Mouse (Mus musculus) A20 (cell line): ENCODE measurements at regions not wholly inside any gene's neighbourhood (a gene's known extent, or its start where the extent isn't known, plus 50 kb on each side); places are given as distances from the start of the nearest gene placed in this dataset.

ENCODE experiments used
- DNase-seq: peaks from one replicate; pipeline ENCODE4 v3.0.0-alpha.2; 2011; ENCODE audit warnings: low read depth, low spot score

DNA sequence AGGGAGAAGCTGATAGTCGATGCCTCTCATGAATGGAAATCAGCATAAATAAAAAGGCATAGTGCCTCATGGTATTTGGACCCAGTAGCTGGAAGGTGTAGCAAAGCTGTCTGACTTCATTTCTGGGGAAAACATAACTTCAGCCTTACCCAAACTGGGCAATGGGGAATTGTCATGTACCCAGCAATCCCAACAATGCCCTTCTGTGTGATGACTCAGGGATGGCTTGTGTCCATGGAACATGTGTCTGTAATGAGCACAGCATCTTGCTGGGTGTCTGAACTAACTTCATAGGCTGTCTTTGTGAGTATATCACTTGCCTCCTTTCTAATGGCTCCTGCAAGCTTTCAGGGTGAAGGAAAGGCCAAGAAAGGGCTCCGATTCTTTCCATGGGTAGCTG lies 140.3 kb downstream of the Bod1 start:
- DNase-seq = no peak

DNA sequence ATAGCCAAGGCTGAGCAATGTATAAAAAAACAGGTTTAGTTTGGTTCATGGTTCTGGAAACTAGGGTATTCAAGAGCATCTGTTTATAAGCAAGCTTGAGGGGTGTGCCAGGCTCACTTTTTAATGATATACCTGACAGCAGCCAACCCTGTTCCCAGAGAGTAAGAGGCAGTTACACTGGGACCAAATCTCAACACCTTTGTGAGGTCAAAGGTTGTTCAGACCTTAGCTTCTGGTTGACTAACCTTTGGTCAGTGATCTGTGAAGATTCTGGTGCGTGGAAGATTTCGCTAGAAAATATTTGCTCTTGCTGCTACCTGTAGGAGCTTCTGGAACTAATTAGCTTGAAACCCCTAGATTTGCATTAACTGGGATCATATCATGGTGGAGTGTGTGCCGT lies 140.8 kb downstream of the Bod1 start:
- DNase-seq = no peak

DNA sequence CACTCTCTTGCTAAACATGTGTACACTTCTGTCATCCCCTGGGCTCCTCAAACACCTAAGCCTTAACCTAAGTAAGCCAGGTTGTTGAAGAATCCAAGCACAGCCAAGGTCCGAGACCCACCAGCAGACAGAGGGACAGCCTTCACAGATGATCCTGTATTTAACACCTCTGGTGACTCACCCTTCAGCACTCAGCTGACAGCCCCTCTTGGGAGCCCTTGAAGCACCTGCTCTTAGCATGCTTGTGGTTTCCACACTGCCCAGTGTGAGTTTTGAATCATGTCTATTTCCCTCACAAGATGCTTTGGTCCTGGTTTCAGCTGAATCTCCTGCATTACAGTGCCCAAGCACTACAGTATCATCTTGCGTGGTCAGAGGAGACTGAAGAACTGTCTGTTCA lies 142.0 kb downstream of the Bod1 start:
- DNase-seq = no peak

DNA sequence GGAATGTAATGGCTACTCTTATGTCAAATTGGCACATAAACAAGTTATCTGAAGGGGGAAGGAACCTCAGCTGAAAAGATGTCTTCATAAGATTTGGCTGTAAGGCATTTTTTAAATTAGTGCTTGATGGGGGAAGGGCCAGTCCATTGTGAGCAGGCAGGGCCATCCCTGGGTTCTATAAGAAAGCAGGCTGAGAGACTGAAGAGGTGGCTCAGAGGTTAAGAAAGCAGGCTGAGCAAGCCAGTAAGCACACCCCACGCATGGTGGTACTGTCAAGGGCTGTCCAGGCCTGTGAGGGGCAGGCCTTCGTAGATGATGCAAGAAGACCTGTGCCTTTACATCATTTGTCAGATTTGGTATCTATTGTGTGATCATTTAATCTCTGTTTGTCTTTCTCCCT lies 147.0 kb downstream of the Bod1 start:
- DNase-seq = no peak

DNA sequence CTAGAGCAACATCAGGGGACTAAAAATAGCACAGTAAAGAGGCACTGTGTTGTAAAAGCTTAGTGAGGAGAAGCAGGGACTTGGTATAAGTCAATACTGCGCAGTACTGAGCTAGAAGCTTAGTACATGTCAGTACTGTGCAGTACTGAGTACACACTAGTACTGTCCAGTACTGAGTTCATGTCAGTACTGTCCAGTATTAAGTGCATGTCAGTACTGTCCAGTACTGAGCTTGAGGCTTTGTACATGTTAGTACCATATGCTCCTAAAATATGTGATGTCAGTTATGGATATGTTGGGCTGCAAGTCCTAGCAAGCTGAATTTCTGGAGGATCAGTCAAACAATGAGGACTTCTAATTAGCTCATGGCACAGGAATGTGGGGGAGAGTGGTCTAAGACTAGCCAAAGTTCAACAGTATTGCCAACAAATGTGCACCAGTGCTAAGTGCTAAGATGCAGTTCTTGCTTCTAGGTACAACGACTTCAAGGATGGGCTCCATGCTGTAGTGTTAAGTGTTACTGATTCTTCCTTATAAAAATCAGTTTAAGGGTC lies 147.5 kb downstream of the Bod1 start:
- DNase-seq = no peak

DNA sequence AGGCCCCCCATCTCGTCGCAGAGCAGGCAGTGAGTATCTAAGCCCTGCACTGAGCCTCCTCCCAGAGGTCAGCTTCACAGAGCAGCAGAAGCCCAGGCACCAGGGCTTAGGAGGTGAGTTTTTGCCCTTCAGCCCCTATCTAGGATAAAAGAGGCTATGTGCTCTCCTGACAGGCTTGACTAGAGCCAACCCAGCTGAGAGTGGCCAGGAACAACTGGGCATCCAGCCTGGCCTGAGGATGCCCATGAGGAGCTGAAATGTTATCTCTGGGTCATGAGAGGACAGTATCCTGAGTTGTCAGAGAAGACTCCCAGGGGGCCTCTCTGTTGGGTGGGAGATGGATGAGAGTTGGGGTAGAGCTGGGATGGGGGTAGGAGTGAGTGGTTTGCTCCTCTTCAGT lies 149.6 kb downstream of the Bod1 start:
- no peak for DNase-seq

DNA sequence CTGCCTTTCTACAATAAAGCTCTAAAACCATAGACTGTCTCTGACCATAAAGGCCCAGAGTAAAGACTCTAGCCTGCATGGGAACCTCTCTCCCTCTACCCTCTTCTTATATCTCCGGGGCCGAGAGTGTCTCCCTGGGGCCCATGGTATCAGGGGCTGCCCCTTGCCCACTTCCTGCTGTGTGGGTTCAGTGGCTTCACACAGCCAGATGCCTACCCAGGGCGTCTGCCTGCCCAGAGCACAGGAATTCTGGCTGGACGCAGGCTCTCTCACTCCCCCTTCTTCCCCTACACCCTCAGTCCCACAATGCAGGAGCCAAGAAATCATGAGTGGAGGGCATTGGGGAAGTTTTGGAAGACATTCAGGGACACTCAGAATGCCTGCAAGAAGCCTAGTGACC lies 150.8 kb downstream of the Bod1 start:
- DNase-seq = no peak

DNA sequence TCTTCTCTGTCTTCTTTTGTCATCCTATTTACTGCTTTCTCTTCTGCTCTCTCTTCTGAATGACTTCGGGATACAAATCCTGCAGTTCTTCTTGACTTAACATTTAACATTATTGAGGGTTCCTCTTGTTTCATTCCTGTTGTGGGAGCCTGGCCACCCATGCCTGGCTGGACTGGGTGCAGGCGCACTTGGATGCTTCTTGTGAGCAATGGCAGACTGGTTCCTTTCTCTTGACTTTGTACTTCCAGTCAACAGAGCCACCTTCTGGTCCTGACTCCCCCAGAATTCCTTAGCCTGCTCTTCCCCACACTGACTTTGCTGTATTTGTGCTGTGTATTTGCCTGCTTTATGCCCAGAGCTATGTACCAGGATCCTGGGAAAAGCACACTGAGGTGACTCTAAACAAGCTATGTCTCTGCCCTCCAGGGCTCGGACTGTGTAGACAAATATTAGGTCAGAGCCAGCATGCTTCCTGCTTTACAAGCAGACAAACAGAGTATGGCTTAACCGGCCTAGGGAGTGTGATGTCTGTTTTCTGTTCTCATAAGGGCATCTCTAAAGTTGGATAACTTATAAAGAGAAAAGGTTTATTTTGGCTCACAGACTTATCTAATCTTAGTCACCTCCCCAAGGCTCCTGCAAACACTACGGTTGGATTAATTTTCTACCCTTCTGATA lies 133.5 kb upstream of the Stc2 start:
- DNase-seq = no peak

DNA sequence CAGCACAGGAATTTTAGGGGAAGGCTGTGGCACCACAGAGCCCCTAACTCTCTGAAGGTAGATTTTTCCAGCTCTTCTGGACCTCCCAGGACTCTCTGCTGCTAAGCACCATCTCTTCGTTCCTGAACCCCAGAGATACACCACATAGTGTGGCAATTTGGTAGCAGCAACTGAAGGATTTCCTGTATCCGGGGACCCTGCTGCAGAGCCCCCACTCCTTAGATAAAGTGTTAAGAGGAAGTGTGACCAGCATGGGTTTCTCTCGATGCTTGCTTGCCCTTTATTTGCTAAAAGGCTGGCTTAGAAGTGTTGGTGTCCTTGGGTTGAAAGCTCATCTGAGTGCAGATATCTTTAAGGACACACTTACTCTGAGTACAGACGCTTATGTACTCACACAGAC lies 115.6 kb upstream of the Stc2 start:
- DNase-seq = no peak

DNA sequence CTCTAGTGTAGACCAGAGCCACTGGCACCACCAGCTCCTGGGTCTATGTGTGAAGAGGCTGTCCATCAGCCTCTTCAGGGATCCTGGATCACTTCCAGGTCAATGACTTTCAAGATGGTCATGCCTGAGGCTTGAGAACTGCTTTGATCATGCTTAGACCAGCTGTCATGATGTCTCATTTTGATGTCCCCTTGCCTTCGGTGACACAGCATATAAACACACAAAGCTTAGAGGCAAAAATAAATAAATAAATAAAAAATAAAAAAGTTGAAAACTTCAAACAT lies 111.1 kb upstream of the Stc2 start:
- no peak for DNase-seq

DNA sequence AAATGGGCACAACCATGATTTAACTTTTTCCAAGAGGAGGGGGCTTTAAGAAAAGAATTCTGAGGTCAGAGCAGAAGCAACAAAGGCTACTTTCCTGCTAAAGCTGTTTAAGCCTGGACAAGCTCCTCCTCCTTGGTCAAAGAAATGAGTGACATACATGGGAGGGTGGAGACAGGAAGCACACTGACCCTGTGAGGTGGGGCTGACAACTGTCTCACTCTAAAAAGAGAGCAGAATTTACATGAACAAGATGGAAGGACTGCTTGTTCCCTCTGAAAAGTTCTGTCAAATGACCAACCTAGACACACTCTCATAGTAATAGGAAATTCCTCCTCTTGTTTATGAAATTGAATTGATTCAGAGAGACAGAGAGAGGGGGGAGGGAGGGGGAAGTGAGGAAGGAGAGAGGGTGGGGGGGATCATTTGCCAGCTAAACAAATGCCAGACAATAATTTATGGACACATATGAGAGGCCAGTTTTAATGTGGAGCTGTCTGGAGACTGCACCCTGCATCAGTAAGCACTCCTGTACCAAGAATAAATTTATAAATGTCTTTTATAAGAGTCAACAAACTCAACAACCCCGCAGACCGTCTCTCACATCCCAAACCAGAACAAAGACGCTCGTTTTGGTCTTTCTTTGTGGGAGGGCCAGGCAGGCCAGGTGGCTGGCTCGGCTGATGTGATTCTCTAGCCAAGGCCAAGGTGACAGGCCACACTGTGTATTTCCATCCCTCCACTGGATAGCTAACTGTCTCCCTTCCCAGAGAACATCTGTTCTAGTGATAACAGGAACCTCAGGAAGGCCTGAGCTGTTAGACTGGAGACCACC lies 110.6 kb upstream of the Stc2 start:
- DNase-seq = no peak

DNA sequence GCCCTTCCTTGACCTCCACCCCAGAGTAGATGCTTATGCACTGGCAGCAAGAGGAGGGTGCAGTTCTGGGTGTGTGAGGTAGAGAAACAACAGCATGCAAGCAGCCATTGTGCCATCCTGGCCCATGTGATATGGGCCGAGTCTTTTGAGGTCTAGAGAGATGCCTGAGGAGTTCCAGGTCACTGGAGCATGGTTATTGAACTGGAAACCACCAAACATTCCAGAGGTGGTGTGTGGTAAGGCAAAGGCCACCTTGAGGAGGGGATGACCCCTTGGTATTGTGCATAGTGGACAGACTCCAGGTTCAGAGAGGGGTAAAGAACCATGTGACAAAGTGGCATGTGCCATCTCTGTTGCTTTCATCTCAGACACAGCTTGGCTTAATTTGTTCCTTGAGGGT lies 107.9 kb upstream of the Stc2 start:
- no peak for DNase-seq

DNA sequence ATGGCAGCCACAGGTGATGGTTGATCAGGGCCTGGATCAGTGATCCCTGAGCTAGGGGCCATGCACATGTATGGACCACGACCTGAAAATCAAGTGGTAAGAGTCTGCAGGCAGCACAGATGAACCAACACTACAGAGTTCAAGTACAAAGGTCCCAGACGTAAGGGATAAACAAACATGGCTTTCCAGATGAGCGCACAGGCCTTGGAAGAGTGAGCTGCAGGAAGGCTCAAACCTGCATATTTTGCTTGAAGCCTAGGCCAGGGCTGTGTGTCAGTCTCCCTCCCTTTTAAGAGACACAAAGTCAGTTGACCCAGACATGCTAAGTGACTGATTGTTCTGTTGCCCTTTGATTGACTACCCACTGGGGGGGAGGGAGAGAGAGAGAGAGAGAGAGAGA lies 107.2 kb upstream of the Stc2 start:
- DNase-seq = no peak

DNA sequence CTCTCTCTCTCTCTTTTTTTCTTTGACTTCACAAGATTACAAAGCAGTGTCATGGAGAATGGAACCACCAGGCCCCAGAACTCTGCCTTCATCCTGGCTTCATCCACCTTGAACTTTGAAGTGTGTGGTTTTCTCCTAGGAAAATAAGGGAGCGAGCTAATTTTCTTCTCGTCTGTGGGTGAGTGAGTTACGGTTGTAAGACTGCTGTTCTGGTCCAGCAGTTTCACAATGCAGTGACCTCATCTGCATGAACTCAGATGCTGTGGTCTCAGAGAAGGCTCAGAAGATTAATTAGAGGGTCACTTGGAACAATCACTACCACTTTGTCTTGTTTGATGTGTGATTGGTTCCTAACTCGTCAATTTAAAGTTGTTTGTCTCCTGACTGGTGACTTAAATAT lies 103.1 kb upstream of the Stc2 start:
- no peak for DNase-seq

DNA sequence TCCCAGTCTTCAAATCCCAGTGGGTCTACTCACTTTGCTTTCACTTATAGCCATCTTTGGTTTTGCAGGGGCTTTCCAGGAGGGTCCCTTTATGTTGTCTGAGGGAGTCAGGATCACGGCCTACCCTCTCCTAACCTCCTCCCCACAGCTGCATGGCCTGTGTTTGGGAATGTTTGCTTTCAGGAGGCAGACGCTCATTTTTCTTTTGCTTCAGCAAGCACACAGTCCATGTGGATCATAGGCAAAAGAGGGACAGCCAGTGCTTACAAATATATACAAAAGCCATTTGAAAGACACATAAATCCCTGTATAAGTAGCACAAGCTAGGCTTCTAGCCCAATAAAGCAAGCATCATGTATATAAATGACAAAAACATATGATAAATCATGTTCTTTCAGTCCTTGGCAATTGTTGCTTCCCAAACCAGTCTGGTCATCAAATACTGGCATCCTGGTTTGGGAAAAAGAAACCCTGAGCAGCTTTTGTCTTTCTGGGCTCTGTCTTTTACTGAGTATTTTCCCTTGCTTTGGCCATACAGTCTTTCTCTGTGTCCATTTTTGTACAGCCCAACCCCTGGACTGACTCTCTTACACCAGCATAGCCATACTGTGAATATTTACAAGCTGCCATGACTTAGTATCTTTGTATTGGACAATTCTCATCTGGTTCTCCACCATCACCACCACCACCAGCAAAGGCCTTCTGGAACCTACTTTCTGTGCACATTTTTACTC lies 101.0 kb upstream of the Stc2 start:
- DNase-seq = no peak

DNA sequence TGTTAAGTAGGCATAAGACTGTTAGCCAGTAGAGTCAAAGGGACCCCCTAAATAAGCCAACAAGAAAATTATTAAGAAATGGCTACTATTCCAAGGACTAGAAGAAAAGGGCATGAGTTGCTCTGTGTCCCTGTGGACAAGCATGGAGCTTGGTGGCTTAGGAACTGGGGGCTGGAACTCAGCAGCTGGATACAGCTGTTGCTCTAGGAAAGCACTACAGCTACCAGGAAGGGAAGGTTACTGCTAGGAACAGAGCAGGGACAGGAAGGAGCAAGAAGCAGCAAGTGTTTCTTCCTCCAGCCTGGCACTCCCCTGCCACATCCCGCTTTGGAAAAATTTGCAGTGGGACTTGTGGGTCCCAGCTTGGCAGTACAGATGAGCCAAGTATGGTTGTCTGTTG lies 95.0 kb upstream of the Stc2 start:
- no peak for DNase-seq

DNA sequence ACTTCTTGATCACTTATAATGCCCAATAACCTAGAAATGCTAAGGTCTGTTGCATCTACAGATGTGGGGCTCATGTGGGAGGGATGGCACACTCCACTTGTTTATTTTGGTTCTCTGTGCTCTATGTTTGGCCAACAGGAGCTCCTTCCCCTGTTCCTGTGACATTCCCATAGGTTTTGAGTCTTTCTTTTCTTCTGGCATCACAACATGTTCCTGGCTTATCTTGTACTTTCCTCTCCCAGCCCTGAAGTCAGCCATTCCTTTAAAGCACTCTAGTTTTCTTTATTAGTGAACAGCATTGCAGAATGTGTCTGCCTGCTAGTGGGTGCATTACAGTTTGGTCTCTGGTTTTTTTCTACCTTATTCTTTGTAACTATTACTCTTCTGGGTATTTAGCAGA lies 92.6 kb upstream of the Stc2 start:
- DNase-seq = no peak

DNA sequence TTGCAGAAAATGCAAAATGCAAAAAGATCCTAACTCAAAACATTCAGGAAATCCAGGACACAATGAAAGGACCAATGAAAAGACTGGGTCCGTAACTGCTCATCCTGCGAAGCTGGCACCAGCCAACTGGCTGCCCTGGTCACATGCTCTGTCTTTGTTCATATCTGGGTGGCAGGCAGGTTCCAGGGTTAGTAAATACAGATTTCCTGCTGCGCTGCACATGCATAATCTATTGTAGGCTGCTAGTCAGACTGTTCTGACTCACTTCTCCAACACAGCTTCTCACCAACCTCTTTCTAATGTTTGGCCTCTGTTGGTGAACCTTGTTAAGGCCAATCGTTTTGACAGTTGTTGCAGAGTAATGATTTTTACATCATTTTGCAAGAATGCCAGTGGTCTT lies 92.0 kb upstream of the Stc2 start:
- no peak for DNase-seq

DNA sequence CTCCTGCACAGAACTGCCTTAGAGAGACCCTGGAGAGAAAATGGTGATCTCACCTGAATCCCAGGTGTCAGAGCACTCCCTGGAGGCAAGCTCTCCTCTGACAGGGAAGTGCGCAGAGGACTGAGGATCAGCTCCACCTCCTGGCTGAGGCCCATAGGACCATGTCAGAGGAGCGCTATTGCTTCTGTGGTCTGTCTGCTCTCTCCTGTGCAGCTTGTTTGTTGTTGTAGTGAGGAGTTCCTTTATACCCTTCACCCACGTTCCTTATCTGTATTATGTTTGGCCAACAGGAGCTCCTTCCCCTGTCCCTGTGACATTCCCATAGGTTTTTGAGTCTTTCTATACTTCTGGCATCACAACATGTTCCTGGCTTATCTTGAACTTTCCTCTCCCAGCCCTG lies 91.5 kb upstream of the Stc2 start:
- no peak for DNase-seq

DNA sequence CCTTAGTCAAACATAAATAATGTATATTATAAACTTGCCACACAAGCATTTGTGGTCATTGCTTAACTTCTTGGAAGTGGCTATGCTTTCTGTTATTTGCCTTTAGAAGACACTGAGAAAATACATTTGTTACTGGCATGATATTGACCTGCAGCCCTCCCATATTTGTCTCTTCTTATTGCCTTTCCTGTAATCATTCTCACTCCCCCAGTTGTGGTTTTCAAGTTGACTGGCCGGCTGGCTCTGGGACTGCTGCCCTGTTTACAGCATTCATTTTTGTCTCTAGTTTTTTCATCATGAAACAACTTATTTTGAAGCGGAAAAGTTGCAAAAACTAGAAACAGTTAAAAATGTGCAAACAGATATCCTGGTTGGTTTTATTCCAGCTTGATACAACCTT lies 57.5 kb upstream of the Stc2 start:
- DNase-seq = no peak
